Mouse (Mus musculus): ENCODE measurements around the gene Lrrc75a. TPM values are rescaled to one million over a fixed set of nuclear protein-coding genes. Genes with fewer than 3 reads are reported as not detected.
"Not testable (repeated sequence)": the region's sequence is repeated elsewhere in the genome, so short reads cannot be mapped to it uniquely, and the experiment has no call there.

The Lrrc75a gene
- total RNA-seq (2021), result 10 to 100 TPM; 17.5 to 40.5 TPM
- 46.9 and 73.5 TPM in 2 replicates for polyA plus RNA-seq (2012; rRNA removed)
- long read RNA-seq, transcript Lrrc75a-201 (4 exons, 1,984 nt), result major isoform, 25 of 32 reads
- long read RNA-seq, partial matches to known transcripts, result 0 of 32 reads
- long read RNA-seq, other reads (novel, unspliced or antisense), result 7 of 32 reads

DNA sequence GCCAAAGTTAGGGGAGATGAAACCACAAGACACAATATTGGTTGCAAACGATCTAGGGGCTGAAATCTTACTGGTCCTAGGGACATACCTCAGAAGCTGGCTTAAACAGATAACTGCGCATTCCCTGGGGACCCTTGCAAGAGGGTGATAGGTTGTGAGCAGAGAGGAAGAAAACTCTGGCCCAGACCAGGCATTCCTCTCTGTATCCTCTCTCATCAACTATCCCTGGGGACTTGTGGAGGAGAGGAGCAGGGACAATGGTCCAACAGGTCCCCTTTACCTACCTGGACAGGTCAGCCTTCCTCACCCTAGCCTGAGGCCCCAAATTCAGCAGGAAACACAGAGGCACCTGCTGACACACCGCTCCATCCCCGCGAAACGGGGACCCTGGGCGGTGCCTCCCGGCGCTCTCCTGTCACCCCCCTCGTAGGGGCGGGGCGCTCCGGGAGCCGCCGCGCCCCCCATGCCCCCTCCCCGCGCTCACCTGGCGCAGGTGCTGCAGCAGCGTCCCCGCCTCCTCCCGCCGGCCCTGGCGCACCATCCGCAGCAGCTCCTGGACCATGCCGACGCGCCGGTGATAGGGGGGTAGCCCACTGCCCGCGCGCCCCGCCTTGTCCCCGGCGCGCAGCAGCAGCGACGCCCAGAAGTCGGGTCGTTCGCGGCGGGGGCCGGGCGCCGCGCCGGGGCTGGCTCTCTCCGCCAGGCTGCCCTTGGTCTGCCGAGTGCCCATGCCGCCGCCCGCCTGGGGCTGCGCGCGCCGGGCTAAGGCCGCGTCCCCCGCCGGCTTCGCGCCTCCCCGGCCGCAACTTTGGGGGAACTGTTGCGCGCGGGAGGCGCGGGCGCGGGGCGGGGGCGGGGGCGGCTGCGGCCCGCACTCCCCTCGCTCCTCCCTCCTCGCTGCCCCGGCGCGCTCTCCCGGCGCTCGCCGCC is at the start of gene Lrrc75a:
Gene Lrrc75a (minus strand): TSS at position 863 of the 930 bp plus-strand sequence.
- DNase-seq, result peak; percentile 73

DNA sequence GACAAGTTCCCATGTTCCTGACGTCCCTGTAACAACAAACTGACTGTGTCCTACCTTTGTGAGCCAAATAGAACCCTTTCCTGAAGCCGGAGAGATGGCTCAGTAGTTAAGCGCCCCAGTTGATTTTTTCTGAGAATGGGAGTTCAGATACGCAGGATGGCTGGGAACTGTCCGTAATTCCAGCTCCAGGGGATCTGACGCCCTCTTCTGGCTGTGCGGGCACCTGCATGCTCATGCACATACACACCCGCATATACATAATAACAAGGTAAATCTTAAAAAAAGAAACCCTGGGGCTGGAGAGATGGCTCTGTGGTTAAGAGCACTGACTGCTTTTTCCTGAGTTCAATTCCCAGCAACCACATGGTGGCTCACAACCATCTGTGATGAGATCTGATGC is 46.8 kb upstream of the Lrrc75a start:
- DNase-seq, result no peak

- DNase-seq, result peak; percentile 49
Observed at GRCm38 (mm10) chr11:62693299-62694184, 45.2 kb upstream of the Lrrc75a start.

DNA sequence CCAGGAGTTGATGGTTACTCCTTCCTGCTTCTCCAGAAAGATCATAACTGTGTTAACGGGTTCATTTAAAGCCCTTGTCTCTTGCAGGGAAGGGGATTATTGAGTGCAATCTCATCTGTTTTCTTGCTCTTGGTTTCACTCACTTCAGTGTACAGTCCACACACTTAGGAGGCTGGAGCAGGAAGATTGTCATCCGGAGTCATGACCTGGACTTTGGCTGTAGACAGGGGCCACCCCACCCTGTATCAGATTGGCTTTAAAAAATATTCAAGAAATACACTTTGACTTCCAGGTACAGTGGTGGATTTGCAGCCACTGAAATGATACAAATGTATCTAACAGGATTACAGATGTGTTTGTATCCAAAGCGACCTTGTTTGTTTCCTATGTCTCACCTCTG is 43.3 kb upstream of the Lrrc75a start:
- DNase-seq, result no peak

DNA sequence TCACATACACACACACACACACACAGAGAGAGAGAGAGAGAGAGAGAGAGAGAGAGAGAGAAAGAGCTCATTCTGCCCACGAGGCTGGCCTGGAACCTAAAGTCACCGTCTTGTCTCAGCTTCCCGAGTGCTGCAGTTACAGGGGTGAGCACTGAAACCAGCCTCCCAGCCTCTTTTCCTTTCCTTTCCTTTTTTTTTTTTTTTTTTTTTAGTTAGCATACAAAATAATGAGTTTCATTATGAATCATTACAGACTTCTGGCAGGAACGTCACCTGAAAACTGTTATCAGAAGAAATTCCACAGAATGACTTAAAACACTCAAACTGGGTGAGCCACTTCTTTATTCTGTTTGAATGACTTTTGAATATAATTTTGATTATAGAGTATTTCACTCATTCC is 31.6 kb upstream of the Lrrc75a start:
- no peak for DNase-seq

- no peak for DNase-seq
Observed at GRCm38 (mm10) chr11:62678778-62679354, 30.5 kb upstream of the Lrrc75a start.

- no peak for DNase-seq
Observed at GRCm38 (mm10) chr11:62676290-62676596, 27.9 kb upstream of the Lrrc75a start.

- DNase-seq, result peak; percentile 77
Observed at GRCm38 (mm10) chr11:62675480-62676289, 27.4 kb upstream of the Lrrc75a start.

DNA sequence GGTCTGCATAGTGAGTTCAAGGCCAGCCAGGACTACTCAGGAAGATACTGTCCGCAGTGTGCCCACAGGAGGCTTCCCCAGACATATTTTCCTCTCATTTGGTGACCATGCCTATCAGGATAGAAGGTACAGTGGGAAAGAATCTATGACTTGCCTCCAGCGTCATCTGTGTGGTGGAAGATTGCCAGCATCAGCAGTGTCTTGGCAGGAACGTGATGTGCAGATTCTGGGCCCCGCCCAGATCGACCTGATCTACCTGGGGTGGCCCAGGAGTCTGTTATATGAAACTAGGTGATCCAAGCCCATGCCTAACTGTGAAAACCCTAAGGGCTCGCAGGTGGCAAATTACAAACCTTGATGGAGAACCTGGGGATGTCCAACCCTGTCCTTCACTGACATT is 21.7 kb upstream of the Lrrc75a start:
- no peak for DNase-seq

GRCm38 (mm10) chr11:62669471-62669870 is 21.1 kb upstream of the Lrrc75a start:
- DNase-seq, result no peak

GRCm38 (mm10) chr11:62668986-62669385 is 20.7 kb upstream of the Lrrc75a start:
- no peak for DNase-seq

- no peak for DNase-seq
Observed at GRCm38 (mm10) chr11:62664250-62664649, 15.9 kb upstream of the Lrrc75a start.

GRCm38 (mm10) chr11:62660885-62661284 is 12.6 kb upstream of the Lrrc75a start:
- DNase-seq, result no peak

GRCm38 (mm10) chr11:62652080-62652479 is 3.8 kb upstream of the Lrrc75a start:
- DNase-seq, result no peak

DNA sequence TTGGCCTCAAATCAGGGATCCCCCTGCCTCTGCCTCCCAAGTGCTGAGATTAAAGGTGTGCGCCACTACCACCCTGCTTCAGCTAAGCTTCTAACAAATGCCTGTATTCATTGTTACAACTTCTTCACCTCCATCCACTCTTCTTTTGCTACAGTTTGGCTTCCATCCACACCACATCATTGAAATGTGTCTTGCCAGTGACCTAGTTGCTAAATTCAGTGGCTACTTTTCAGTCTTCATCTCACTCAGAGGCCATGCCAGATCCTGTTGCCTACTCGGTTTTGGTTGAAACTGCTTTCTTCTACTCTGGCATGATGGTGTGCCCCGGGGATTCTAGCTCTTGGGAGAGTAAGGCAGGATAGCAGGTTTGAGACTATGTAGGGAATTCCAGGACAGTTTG is 3.2 kb upstream of the Lrrc75a start:
- no peak for DNase-seq

- not testable (repeated sequence) for DNase-seq
Observed at GRCm38 (mm10) chr11:62649803-62650202, 1.5 kb upstream of the Lrrc75a start.

DNA sequence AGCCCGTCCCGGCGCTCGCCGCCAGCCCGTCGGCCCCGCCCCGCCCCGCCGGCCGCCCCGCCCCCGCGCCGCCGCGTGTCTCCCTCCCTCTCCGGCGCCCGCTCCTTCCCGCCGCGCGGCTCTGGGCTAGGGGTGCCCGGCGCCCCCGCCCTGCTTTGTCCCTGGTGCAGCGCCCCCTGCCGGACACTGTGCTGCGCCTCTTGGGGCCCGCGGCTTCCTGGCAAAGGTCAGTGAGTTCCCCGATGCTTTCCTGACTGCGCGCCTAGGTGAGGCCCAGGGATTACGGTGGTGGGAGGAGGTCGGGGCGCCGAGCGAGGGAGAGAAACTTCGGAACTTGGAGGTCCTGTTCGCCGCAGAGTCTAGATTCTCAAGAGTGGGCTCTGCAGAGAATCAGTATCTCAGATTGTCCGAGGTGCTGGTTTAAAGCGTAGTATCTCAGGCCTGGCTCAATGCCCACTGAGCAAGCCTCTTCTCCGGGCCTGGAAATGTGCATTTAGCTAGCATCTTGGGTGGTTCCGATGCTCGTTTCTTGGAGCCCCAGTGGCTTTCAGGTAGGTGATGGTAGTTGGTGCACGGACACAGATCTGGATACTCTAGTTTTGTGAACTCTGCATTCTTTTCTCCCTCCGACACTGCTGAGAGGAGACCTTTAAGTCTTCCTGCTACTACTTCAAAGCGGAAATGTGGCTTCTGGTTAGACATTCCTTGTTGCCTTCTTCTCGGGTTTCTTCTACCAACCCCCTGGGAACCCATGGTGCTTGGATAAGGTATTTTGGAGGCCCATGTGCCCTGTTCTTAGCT is 468 bp upstream of the Lrrc75a start, which contains the start of gene Mmgt2:
Gene Mmgt2 (plus strand): TSS at position 74 of the 801 bp plus-strand sequence.
- peak; percentile 96 for DNase-seq

DNA sequence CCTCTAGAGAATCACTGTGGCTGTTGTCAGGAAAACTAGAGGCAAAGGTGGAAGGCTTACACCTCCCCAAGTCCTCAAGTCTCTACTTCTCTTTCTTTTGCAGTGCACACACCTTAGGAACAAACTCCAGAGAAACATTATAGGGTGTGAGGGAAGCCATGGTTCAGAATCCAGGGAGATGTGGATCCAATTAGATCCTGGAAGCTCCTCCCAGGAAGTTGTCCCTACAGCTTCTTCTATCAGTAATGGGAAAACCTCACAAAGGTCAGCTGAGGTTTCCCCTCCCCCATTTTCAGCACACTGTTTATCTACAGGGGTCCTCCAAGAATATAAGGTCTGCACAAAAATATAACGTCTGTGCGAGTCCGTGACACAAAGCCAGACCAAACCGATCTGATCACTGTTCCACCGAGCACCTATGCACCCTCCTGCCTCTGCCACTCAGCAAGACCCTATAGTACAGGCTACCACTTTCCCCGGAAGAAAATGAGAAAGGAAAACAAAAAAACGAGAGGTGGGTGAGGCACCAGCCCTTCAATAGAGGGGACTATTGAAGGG is 1.3 kb downstream of the Lrrc75a start:
- DNase-seq, result no peak

GRCm38 (mm10) chr11:62646495-62646843 is 1.9 kb downstream of the Lrrc75a start:
- no peak for DNase-seq

Measured in adrenal gland, adult 2 months (tissue).